Mouse (Mus musculus) NIH3T3 (cell line): ENCODE data around the gene Slc27a3.

Experiments
- DNase-seq: peaks from one replicate; pipeline ENCODE4 v3.0.0-alpha.2; 2012; ENCODE audit warnings: low read depth

The Slc27a3 gene

DNA sequence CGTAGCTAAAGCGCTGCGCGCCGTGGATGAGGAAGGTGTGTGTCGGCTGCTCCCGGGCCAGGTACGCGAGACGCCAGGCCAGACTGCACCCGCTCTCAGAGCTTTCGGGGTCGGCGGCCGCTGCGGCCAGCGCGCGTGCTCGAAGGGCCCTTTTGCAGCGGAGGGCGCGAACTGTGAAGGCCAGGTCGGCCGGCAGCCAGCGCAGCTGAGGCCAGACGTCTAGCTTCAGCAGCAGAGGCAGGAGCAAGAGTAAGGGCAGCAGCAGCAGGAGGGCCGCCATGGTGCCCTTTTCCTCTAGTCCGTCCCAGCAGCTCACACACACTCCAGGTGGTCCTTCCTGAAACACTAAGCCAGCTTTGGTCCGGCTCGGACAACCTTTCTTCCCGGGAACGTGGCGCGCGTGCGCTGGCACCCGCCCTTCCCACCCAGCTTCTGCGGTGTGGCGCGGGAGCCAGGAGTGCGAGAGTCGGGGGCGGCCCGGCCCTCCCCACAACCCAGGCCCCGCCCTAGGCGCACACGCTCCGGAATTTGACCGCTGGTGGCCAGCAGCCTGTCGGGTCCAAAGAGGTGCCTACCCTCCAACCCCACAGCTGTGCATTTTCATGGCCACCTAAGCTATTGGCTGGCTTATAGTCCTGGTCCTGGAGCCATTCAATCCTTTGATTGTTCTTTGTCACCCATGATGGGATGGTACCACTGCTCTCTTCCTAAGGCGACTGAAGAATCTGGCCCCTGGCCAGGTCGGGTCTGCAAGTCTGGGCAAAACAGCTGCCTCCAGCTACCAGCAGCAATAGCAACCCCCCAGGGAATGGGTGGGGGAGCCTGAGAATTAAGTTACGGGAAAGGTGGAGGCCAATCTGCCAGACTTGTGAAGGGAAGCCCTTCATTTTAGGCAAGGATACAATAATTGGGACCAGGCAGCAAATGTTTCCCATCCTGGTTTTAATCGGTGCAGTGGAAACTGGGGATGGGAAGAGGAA, at the start of gene Slc27a3:
Slc27a3 (minus strand) TSS at position 428 of the 980 bp plus-strand sequence.
- peak; percentile 58 for DNase-seq

- peak; percentile 36 for DNase-seq
These were observed 47.4 kb upstream of the Slc27a3 start for GRCm38 (mm10) chr3:90437131-90437530.

DNA sequence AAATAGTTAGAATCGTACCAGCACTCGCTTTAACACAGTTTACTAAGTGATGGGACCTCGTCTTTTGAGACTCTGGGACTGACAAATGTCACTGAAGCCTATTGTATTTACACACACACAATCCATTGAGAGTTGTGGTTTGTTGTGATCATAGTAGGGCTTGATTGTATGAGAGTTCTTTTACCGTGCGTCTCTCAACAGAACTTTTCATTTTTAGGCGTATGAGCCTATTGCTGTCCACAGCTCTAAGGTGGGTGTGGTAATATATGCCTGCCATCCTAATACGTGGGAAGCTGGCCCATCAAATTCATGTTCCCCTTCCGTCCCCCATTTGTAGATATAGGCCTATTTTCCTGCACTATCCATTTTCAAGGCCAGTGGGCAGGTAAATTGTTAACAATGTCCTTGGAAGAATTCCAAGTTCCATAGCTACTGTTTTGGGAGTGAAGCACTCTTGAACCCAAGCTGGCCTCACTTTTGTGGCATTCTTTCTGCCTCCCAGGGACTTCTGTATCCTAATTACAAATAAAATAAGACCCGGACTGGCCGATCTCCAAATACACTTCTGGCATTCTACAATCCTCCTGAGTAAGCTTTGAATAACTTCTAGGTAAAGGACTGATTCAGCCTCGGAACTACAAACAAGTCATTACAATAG, 44.5 kb upstream of the Slc27a3 start:
- DNase-seq: no peak

GRCm38 (mm10) chr3:90433381-90434020, 43.8 kb upstream of the Slc27a3 start, which contains the start of gene Ints3:
TSS of gene Ints3 (minus strand) at chr3:90433622.
- peak; percentile 99 for DNase-seq

DNA sequence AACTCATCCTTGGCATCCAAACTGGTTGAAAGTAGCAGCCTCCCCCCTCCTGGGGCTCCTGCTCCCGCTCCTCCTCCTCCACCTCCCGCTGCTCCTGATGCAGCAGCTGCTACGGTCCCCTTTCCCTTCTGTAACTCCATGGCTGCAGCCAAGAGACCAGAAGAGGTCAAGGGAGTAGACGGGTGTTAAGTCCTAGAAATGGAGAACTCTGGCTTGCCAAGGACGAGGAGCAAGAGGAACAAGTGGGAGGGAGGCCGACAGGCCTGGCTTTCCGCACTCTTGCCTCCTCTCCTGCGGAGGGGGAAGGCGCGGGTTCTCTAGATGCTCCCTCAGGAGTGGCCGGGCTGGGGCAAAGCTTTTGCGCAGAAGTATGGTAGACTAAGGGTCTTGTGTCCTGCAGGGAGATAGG, 43.1 kb upstream of the Slc27a3 start:
- DNase-seq: no peak

DNA sequence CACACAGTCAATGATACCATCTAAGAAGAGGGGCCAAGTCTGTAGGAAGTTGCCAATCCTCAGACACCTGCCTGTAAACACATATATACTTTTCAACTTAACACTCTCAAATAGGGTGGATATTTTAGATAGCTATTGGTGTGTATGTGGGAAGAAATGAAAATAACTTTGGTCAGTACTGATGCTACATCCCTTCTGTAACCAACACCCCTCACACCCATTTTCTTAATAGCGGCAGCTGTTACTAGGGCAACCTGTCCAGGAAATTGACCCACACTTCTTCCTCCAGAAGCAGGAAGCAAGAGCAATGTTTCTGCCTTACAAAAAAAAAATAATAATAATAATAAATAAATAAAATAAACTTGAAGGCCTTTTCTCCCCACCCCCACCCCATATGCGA, 42.6 kb upstream of the Slc27a3 start:
- DNase-seq: no peak

DNA sequence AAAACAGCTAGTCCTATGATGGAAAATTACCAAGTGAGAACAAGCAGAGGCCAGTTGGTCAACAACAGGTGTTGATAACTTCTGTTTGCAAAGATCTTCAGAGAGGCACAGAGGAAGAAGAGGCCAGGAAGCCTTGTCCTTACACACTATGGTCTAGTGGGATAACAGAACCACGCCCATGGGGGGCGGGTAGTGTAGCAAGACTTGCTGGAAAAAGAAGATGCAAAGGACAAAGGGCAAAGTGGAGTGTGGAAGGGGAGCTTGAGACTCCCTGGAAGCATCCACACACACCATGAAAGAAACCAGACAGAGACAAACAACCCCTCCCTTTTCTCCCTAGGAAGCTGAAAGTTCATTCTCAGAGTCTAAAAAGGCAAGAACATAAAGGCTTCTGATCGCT, 39.8 kb upstream of the Slc27a3 start:
- DNase-seq: no peak

DNA sequence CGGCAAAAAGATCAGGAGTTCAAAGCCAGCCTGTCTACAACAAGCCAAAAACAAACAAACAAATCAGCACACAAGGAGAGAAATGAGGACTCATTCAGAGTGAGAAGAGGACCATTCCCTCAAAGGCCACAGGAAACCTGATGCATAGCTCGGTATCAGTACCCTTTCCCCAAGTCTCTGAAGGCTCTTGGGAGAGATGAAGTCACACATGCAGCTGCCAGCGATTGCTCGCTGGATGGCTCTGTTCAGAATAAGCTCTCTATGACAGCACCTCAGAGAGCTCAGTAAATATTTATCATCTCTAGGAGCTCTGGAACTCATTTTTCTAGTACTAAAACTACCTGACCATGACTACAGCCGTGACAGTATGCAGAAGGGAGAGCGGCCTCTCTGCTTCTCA, 38.4 kb upstream of the Slc27a3 start:
- peak; percentile 50 for DNase-seq

GRCm38 (mm10) chr3:90427574-90427973, 37.8 kb upstream of the Slc27a3 start:
- DNase-seq: peak; percentile 87

GRCm38 (mm10) chr3:90425499-90425898, 35.8 kb upstream of the Slc27a3 start:
- DNase-seq: no peak

DNA sequence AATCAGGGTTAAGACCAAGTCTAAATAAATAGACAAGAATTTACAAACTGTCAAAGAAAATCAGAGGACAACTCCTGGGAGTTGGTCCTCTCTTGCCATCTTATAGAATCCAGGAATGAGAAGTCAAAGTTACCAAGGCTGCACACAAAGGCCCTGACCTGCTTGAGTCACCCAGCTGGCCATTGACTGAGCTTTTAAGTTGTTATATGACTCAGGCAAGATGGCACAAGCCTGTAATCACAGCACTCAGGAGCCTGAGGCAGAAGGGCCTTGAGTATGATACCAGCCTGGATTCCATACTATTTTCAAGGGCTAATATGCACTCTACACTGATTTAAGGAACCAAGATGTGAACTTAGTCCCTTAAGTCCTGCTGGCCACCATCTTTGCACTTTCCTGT, 33.8 kb upstream of the Slc27a3 start:
- DNase-seq: no peak

- DNase-seq: no peak
These were observed 31.0 kb upstream of the Slc27a3 start for GRCm38 (mm10) chr3:90420696-90421095.

- DNase-seq: no peak
These were observed 23.3 kb upstream of the Slc27a3 start for GRCm38 (mm10) chr3:90413011-90413396.

GRCm38 (mm10) chr3:90412312-90413010, 22.7 kb upstream of the Slc27a3 start:
- DNase-seq: peak; percentile 89

- no peak for DNase-seq
These were observed 19.0 kb upstream of the Slc27a3 start for GRCm38 (mm10) chr3:90408721-90409120.

DNA sequence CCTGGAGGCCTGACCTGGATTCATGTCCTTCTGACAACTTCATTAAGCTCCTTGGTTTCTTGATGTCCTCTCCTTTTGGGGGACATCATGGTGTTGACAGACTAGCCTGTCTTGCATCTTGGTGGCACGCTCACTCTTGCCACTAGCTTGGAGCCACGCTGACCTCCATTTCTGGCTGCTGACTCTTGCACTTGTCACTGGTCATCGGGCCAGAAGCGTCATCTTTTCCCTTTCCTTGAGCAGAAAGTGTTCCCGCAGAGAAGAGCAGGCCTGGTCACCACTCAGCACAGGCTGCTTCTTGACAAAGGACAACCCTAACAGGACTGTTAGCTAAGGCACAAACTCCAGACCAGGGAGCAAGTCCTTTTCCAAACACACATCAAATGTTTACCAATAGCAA, 16.7 kb upstream of the Slc27a3 start:
- DNase-seq: no peak

DNA sequence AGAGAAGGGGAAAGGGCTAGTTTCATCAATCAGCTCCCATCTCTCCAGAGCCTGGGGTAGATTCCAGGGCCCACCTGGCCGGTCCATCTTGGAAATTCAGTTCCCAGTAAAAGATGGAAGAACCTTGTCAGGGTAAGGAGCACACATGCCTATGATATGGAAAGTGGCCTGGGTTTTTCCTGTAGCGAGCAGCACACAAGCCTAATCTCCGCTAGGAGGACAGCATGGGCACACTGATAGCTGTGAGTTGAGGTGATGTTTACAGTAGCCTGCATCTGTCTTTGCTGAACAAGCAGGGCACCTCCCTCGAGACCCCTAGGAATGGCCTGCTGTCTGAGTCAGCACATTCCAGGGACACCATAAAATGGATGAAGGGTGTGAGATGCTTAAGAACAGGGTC, 14.9 kb upstream of the Slc27a3 start:
- DNase-seq: no peak

- no peak for DNase-seq
These were observed 14.4 kb upstream of the Slc27a3 start for GRCm38 (mm10) chr3:90404121-90404520.

GRCm38 (mm10) chr3:90400993-90401392, 11.3 kb upstream of the Slc27a3 start:
- DNase-seq: no peak

DNA sequence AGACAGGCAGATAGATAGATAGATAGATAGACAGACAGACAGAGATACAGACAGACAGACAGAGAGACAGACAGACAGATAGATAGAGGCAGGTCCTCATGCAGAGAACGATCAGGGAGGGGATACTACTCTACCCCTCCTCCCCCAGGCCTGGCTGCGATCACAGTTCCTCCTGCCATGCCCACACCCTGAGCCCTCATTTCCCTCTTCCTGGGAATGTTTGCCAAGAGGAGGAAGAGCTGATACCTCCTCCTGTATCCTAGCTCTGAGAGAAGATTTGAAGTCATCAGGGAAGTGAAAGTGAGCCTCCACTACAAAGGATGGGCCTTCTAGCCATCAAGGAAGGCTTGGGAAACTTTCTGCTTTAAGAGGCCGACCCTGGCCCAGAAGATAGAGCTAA, 5.9 kb upstream of the Slc27a3 start:
- DNase-seq: no peak

GRCm38 (mm10) chr3:90392661-90393060, 2.9 kb upstream of the Slc27a3 start:
- DNase-seq: no peak

GRCm38 (mm10) chr3:90391941-90392340, 2.2 kb upstream of the Slc27a3 start:
- DNase-seq: no peak
